Mouse (Mus musculus) heart, adult 2 months (tissue): ENCODE measurements at regions not wholly inside any gene's neighbourhood (a gene's known extent, or its start where the extent isn't known, plus 50 kb on each side); places are given as distances from the start of the nearest gene placed in this dataset.

Experiments
- DNase-seq, 2 experiments: peaks; one replicate each; pipeline ENCODE4 v3.0.0; 2021
- H3K27ac ChIP-seq: fragments of 200-600 bp; 2 replicates; pipeline ENCODE4 v1.8.1; 2022
- H3K27me3 ChIP-seq: fragments of 200-500 bp; 2 replicates; pipeline ENCODE4 v1.6.1; 2012; ENCODE audit warnings: mild to moderate bottlenecking, low read length, inconsistent platforms, mixed read lengths; ENCODE audit not compliant: control insufficient read depth, insufficient read depth
- H3K36me3 ChIP-seq: fragments of 200-500 bp; 2 replicates; pipeline ENCODE4 v1.6.1; 2012; ENCODE audit warnings: low read length, inconsistent platforms; ENCODE audit not compliant: control insufficient read depth, insufficient read depth
- H3K4me1 ChIP-seq: fragments of 200-500 bp; 2 replicates; pipeline ENCODE4 v1.6.1; 2011; ENCODE audit warnings: low read length; ENCODE audit not compliant: control insufficient read depth, insufficient read depth
- H3K4me3 ChIP-seq: fragments of 200-600 bp; 2 replicates; pipeline ENCODE4 v1.8.1; 2022
- H3K79me2 ChIP-seq: fragments of 200-500 bp; replicated peaks from 2 replicates; pipeline ENCODE4 v1.6.1; 2012; ENCODE audit warnings: mild to moderate bottlenecking, inconsistent platforms, low read length, moderate library complexity, mixed read lengths; ENCODE audit not compliant: control insufficient read depth, insufficient read depth
- H3K9ac ChIP-seq: fragments of 200-500 bp; 2 replicates; pipeline ENCODE4 v1.6.1; 2012; ENCODE audit warnings: low read depth, mild to moderate bottlenecking, control low read depth, inconsistent platforms, low read length, mixed read lengths
- CTCF ChIP-seq: fragments of 200-600 bp; IDR thresholded peaks from 2 replicates; pipeline ENCODE4 v1.8.1; 2022; ENCODE audit warnings: antibody characterized with exemption, mild to moderate bottlenecking, moderate library complexity
- EP300 ChIP-seq: fragments of 200-500 bp; IDR thresholded peaks from 2 replicates; pipeline ENCODE4 v1.6.1; 2011; ENCODE audit warnings: low read depth, low read length, control low read depth; ENCODE audit not compliant: insufficient read depth
- POLR2A ChIP-seq: fragments of 200-500 bp; IDR thresholded peaks from 2 replicates; pipeline ENCODE4 v1.6.1; 2011; ENCODE audit warnings: mild to moderate bottlenecking, low read depth, low read length, control low read depth; ENCODE audit not compliant: insufficient read depth
- WGBS: fragments of 180-500 bp; shearing (Covaris S2); methylation state at CpG from one replicate; pipeline ENCODE4 v1.1.7; 2018; 5-methylcytosine and 5-hydroxymethylcytosine counted together
- intact Hi-C: fragments of 180-260 bp; cut with DNase I; formaldehyde crosslinking; loops from one replicate; pipeline ENCODE4 v1.15.1; 2025

- WGBS = 44% methylated on average over 10 of the region's 10 CpGs
- Histone ChIP-seq H3K27ac (no peak overlapping the region), H3K79me2 (no peaks in the 10 kb centered on the region), H3K4me3 (no peak overlapping the region), H3K9ac (no peak overlapping the region), H3K36me3 (no peaks in the 10 kb centered on the region), H3K27me3 (no peaks in the 10 kb centered on the region), H3K4me1 (no peaks in the 10 kb centered on the region)
- no peak for TF ChIP-seq POLR2A
- TF ChIP-seq CTCF = no peak
- no peak for TF ChIP-seq EP300
- intact Hi-C loops = no loop called here
- DNase-seq = no peak
Observed at GRCm38 (mm10) chr11:20463173-20463681, 79.8 kb upstream of the Sertad2 start.

GRCm38 (mm10) chr11:20464564-20464963, 78.5 kb upstream of the Sertad2 start:
- intact Hi-C loops = no loop called here
- peak in 1 of 2 experiments; percentile 35 for DNase-seq
- no peaks in the 10 kb centered on the region for H3K27me3 ChIP-seq
- no peaks in the 10 kb centered on the region for H3K4me1 ChIP-seq
- H3K79me2 ChIP-seq = no peaks in the 10 kb centered on the region
- H3K36me3 ChIP-seq = no peaks in the 10 kb centered on the region
- no peak overlapping the region for H3K27ac ChIP-seq
- 77% methylated on average over 8 of the region's 8 CpGs for WGBS
- no peak overlapping the region for H3K9ac ChIP-seq
- TF ChIP-seq CTCF = no peak
- no peak for TF ChIP-seq EP300
- H3K4me3 ChIP-seq = no peak overlapping the region

GRCm38 (mm10) chr11:20466591-20466990, 76.5 kb upstream of the Sertad2 start:
- no peak for DNase-seq
- Histone ChIP-seq H3K9ac (no peak overlapping the region), H3K4me1 (no peaks in the 10 kb centered on the region), H3K27ac (no peak overlapping the region), H3K79me2 (no peaks in the 10 kb centered on the region), H3K27me3 (no peaks in the 10 kb centered on the region), H3K4me3 (no peak overlapping the region), H3K36me3 (no peaks in the 10 kb centered on the region)
- intact Hi-C loops = no loop called here
- no peak for TF ChIP-seq CTCF
- no peak for TF ChIP-seq POLR2A
- TF ChIP-seq EP300 = no peak
- WGBS = 64% methylated on average over 4 of the region's 4 CpGs

- 74% methylated on average over 12 of the region's 12 CpGs for WGBS
- peak in 1 of 2 experiments; percentile 31 for DNase-seq
- intact Hi-C loops = no loop called here
- TF ChIP-seq EP300 (no peak), CTCF (no peak), POLR2A (no peak)
- no peak overlapping the region for H3K9ac ChIP-seq
- no peaks in the 10 kb centered on the region for H3K79me2 ChIP-seq
- no peaks in the 10 kb centered on the region for H3K4me1 ChIP-seq
- H3K4me3 ChIP-seq = no peak overlapping the region
- no peaks in the 10 kb centered on the region for H3K27me3 ChIP-seq
- no peak overlapping the region for H3K27ac ChIP-seq
- no peaks in the 10 kb centered on the region for H3K36me3 ChIP-seq
Observed at GRCm38 (mm10) chr11:20468319-20469018, 74.6 kb upstream of the Sertad2 start.

GRCm38 (mm10) chr11:20469368-20469767, 73.7 kb upstream of the Sertad2 start:
- TF ChIP-seq POLR2A (no peak), EP300 (no peak), CTCF (no peak)
- no peak for DNase-seq
- Histone ChIP-seq H3K27ac (no peak overlapping the region), H3K79me2 (no peaks in the 10 kb centered on the region), H3K27me3 (no peaks in the 10 kb centered on the region), H3K4me1 (no peaks in the 10 kb centered on the region), H3K36me3 (no peaks in the 10 kb centered on the region), H3K4me3 (no peak overlapping the region), H3K9ac (no peak overlapping the region)
- intact Hi-C loops = no loop called here
- 57% methylated on average over 5 of the region's 5 CpGs for WGBS

- TF ChIP-seq CTCF (no peak), POLR2A (no peak), EP300 (no peak)
- WGBS = 88% methylated on average over 6 of the region's 6 CpGs
Observed at GRCm38 (mm10) chr11:20470396-20470795, 72.7 kb upstream of the Sertad2 start.

More at GRCm38 (mm10) chr11:20470396-20470795, 72.7 kb upstream of the Sertad2 start:
- Histone ChIP-seq H3K36me3 (no peaks in the 10 kb centered on the region), H3K27me3 (no peaks in the 10 kb centered on the region), H3K9ac (no peak overlapping the region), H3K4me3 (no peak overlapping the region), H3K4me1 (no peaks in the 10 kb centered on the region), H3K27ac (no peak overlapping the region), H3K79me2 (no peaks in the 10 kb centered on the region)
- DNase-seq = no peak
- intact Hi-C loops = no loop called here
